Mouse (Mus musculus): ENCODE measurements at regions not wholly inside any gene's neighbourhood (a gene's known extent, or its start where the extent isn't known, plus 50 kb on each side); places are given as distances from the start of the nearest gene placed in this dataset.

GRCm38 (mm10) chr5:75859316-75859836 lies 118.9 kb downstream of the Kdr start:
- Histone ChIP-seq H3K9ac (ENCODE audit: control insufficient read depth, low read depth, low read length, poor library complexity, severe bottlenecking) (no peak overlapping the region), H3K9me3 (replicated peaks; ENCODE audit: insufficient read depth, low read length) (no peaks in the 10 kb centered on the region), H3K4me3 (ENCODE audit: control insufficient read depth in 1 of 2, insufficient read depth in 1 of 2, low read depth in 2 of 2, low read length in 2 of 2) (no peak overlapping the region), H3K27ac (ENCODE audit: control insufficient read depth, low read depth, low read length) (no peak overlapping the region), H3K4me1 (ENCODE audit: control insufficient read depth in 1 of 2, insufficient read depth in 2 of 2, low read length in 2 of 2) (no peaks in the 10 kb centered on the region), H3K36me3 (ENCODE audit: control insufficient read depth in 1 of 2, insufficient read depth in 2 of 2, low read length in 2 of 2) (no peaks in the 10 kb centered on the region), H3K79me2 (ENCODE audit: control insufficient read depth, insufficient read depth, low read length, poor library complexity) (no peaks in the 10 kb centered on the region), H3K27me3 (ENCODE audit: control insufficient read depth in 1 of 2, insufficient read depth in 2 of 2, low read length in 2 of 2) (no peaks in the 10 kb centered on the region)
- DNase-seq (ENCODE audit: low read depth, low spot score), result no peak
- no peak for TF ChIP-seq GABPA (IDR thresholded peaks at IDR 0.05; ENCODE audit: low read depth, low read length)
- TF ChIP-seq MAFK (IDR thresholded peaks at IDR 0.05; ENCODE audit: borderline replicate concordance, low read depth, low read length), result no peak
- no peak for TF ChIP-seq SIN3A (IDR thresholded peaks at IDR 0.05; ENCODE audit: low read length)
- no peak for TF ChIP-seq MYC (IDR thresholded peaks at IDR 0.05; ENCODE audit: low read depth, low read length)
- TF ChIP-seq POLR2A (IDR thresholded peaks at IDR 0.05; ENCODE audit: control insufficient read depth in 1 of 2, insufficient read depth in 1 of 2, low read depth in 1 of 2, low read length in 2 of 2, poor library complexity in 1 of 2), result no peak
- no peak for TF ChIP-seq NELFE (IDR thresholded peaks at IDR 0.05; ENCODE audit: low read depth, low read length)
- TF ChIP-seq MAX (IDR thresholded peaks at IDR 0.05; ENCODE audit: low read length), result no peak
- no peak for TF ChIP-seq ZMIZ1 (IDR thresholded peaks at IDR 0.05; ENCODE audit: low read depth, low read length)
- TF ChIP-seq MEF2A (IDR thresholded peaks at IDR 0.05; ENCODE audit: extremely low read depth, insufficient replicate concordance, low read depth, low read length, poor library complexity, severe bottlenecking), result no peak
- no peak for TF ChIP-seq ZC3H11A (IDR thresholded peaks at IDR 0.05; ENCODE audit: low read depth, low read length)
- TF ChIP-seq MYB (IDR thresholded peaks at IDR 0.05; ENCODE audit: low read depth, low read length), result no peak
- no peak for TF ChIP-seq POLR2AphosphoS5 (IDR thresholded peaks at IDR 0.05; ENCODE audit: borderline replicate concordance, low read depth, low read length)
- TF ChIP-seq RAD21 (IDR thresholded peaks at IDR 0.05; ENCODE audit: low read depth, low read length), result no peak
- no peak for TF ChIP-seq CHD1 (IDR thresholded peaks at IDR 0.05; ENCODE audit: low read depth, low read length)
- no peak for TF ChIP-seq HCFC1 (IDR thresholded peaks at IDR 0.05; ENCODE audit: low read depth, low read length)
- TF ChIP-seq GATA1 (IDR thresholded peaks at IDR 0.05; ENCODE audit: low read depth, low read length), result no peak
- no peak for TF ChIP-seq E2F4 (IDR thresholded peaks at IDR 0.05; ENCODE audit: borderline replicate concordance, low read depth, low read length)
- TF ChIP-seq MXI1 (IDR thresholded peaks at IDR 0.05; ENCODE audit: low read depth, low read length), result no peak
- no peak for TF ChIP-seq TBP (IDR thresholded peaks at IDR 0.05; ENCODE audit: low read depth, low read length)
- no peak for TF ChIP-seq ELF1 (IDR thresholded peaks at IDR 0.05; ENCODE audit: low read depth, low read length)

DNA sequence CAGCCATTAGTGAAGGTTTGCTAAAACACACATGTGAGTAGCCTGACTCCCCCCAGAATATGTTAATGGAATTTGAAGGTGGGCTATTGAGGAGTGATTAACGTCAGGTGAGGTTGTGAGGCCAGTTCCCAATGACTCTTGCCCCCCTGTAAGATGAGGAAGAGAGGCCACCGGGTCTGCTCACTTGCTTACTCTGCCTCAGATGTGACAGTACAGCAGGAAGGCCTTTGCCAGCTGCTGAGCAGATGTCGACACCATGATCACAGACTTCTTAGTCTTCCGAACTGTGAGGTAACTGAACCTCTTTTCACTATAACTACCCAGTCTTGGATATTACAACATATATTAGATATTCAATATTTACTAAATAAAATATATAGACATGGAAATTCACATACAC lies 127.4 kb downstream of the Kdr start:
- no peak overlapping the region for H3K4me3 ChIP-seq (ENCODE audit: control insufficient read depth in 1 of 2, insufficient read depth in 1 of 2, low read depth in 2 of 2, low read length in 2 of 2)
- peaks cover 0 to 7% of the 10 kb centered on the region in 2 experiments; a peak in 1 of 4 replicates for H3K4me1 ChIP-seq (ENCODE audit: control insufficient read depth in 1 of 2, insufficient read depth in 2 of 2, low read length in 2 of 2)
- H3K27me3 ChIP-seq (ENCODE audit: control insufficient read depth in 1 of 2, insufficient read depth in 2 of 2, low read length in 2 of 2), result no peaks in the 10 kb centered on the region
- H3K9me3 ChIP-seq (replicated peaks; ENCODE audit: insufficient read depth, low read length), result no peaks in the 10 kb centered on the region
- no peak overlapping the region for H3K9ac ChIP-seq (ENCODE audit: control insufficient read depth, low read depth, low read length, poor library complexity, severe bottlenecking)
- no peak overlapping the region for H3K27ac ChIP-seq (ENCODE audit: control insufficient read depth, low read depth, low read length)
- no peak for DNase-seq (ENCODE audit: low read depth, low spot score)
- TF ChIP-seq RCOR1 (IDR thresholded peaks at IDR 0.05; ENCODE audit: low read depth, low read length) (no peak), POLR2A (IDR thresholded peaks at IDR 0.05; ENCODE audit: control insufficient read depth in 1 of 2, insufficient read depth in 1 of 2, low read depth in 1 of 2, low read length in 2 of 2, poor library complexity in 1 of 2) (no peak), USF2 (IDR thresholded peaks at IDR 0.05; ENCODE audit: borderline replicate concordance in 1 of 2, insufficient read depth in 1 of 2, low read depth in 1 of 2, low read length in 2 of 2) (no peak), NELFE (IDR thresholded peaks at IDR 0.05; ENCODE audit: low read depth, low read length) (no peak), MYC (IDR thresholded peaks at IDR 0.05; ENCODE audit: low read depth, low read length) (no peak), RAD21 (IDR thresholded peaks at IDR 0.05; ENCODE audit: low read depth, low read length) (no peak), MAX (IDR thresholded peaks at IDR 0.05; ENCODE audit: low read length) (no peak), EP300 (IDR thresholded peaks at IDR 0.05; ENCODE audit: low read depth in 1 of 2, low read length in 2 of 2) (no peak), MAZ (IDR thresholded peaks at IDR 0.05; ENCODE audit: low read depth, low read length) (no peak), E2F4 (IDR thresholded peaks at IDR 0.05; ENCODE audit: borderline replicate concordance, low read depth, low read length) (no peak), NRF1 (IDR thresholded peaks at IDR 0.05; ENCODE audit: insufficient read depth, low read depth, low read length, poor library complexity, severe bottlenecking) (no peak), POLR2AphosphoS5 (IDR thresholded peaks at IDR 0.05; ENCODE audit: borderline replicate concordance, low read depth, low read length) (no peak), TCF12 (IDR thresholded peaks at IDR 0.05; ENCODE audit: low read depth, low read length) (no peak), ELF1 (IDR thresholded peaks at IDR 0.05; ENCODE audit: low read depth, low read length) (no peak), KAT2A (conservative IDR thresholded peaks at IDR 0.05; ENCODE audit: low read depth, low read length) (no peak), MXI1 (IDR thresholded peaks at IDR 0.05; ENCODE audit: low read depth, low read length) (no peak)
- H3K79me2 ChIP-seq (ENCODE audit: control insufficient read depth, insufficient read depth, low read length, poor library complexity), result no peaks in the 10 kb centered on the region
- peaks cover 0 to 4% of the 10 kb centered on the region in 2 experiments; a peak in 2 of 4 replicates for H3K36me3 ChIP-seq (ENCODE audit: control insufficient read depth in 1 of 2, insufficient read depth in 2 of 2, low read length in 2 of 2)

All from MEL (cell line).